Mouse (Mus musculus) limb, embryonic 12.5 days (tissue): Measurements from ENCODE around the gene Fam83e. TPM values are rescaled to one million over a fixed set of nuclear protein-coding genes. Genes with fewer than 3 reads are reported as not detected.
A peak's percentile ranks its signal among the peaks of the same experiment; 100 is the strongest.

Source experiments
- ATAC-seq: fragments of 200-750 bp; cut with Nextera tagmentation; 2 replicates; pipeline ENCODE4 v1.8.0; 2017; ENCODE audit warnings: low read depth, moderate TSS enrichment; ENCODE audit not compliant: insufficient number of reproducible peaks, insufficient read depth, low FRiP score, low TSS enrichment
- H3K27ac ChIP-seq: fragments of 300-500 bp; sonication (generic); 2 replicates; pipeline ENCODE4 v1.5.1; 2016; ENCODE audit warnings: mild to moderate bottlenecking, moderate library complexity
- H3K27me3 ChIP-seq: fragments of 300-500 bp; sonication (generic); 2 replicates; pipeline ENCODE4 v1.6.1; 2016; ENCODE audit warnings: mild to moderate bottlenecking, moderate library complexity
- H3K36me3 ChIP-seq: fragments of 300-500 bp; sonication (generic); 2 replicates; pipeline ENCODE4 v1.6.1; 2016; ENCODE audit warnings: mild to moderate bottlenecking, moderate library complexity
- H3K4me1 ChIP-seq: fragments of 300-500 bp; sonication (generic); replicated peaks from 2 replicates; pipeline ENCODE4 v1.6.1; 2016
- H3K4me2 ChIP-seq: fragments of 300-500 bp; sonication (generic); 2 replicates; pipeline ENCODE4 v1.6.1; 2016; ENCODE audit warnings: mild to moderate bottlenecking, moderate library complexity
- H3K4me3 ChIP-seq: fragments of 300-500 bp; sonication (generic); replicated peaks from 2 replicates; pipeline ENCODE4 v1.5.1; 2016; ENCODE audit warnings: mild to moderate bottlenecking
- H3K9ac ChIP-seq: fragments of 300-500 bp; sonication (generic); replicated peaks from 2 replicates; pipeline ENCODE4 v1.6.1; 2016; ENCODE audit warnings: mild to moderate bottlenecking, moderate library complexity
- H3K9me3 ChIP-seq: fragments of 300-500 bp; sonication (generic); 2 replicates; pipeline ENCODE4 v1.6.1; 2016; ENCODE audit warnings: mild to moderate bottlenecking, moderate library complexity
- WGBS: fragments of 180-500 bp; shearing (Covaris S2); methylation state at CpG from one replicate; pipeline ENCODE4 v1.1.7; 2016; 5-methylcytosine and 5-hydroxymethylcytosine counted together
- polyA plus RNA-seq: library from polyadenylated mRNA; unstranded; fragments of >200 nt; fragmentation: Nextera tagmentation; extraction: Ambion mirVana; gene quantifications from 2 replicates; pipeline ENCODE4 v1.2.1, GENCODE M21; 2016

The Fam83e gene
- polyA plus RNA-seq, 1 experiment from 2014 or later = 1.3 TPM

DNA sequence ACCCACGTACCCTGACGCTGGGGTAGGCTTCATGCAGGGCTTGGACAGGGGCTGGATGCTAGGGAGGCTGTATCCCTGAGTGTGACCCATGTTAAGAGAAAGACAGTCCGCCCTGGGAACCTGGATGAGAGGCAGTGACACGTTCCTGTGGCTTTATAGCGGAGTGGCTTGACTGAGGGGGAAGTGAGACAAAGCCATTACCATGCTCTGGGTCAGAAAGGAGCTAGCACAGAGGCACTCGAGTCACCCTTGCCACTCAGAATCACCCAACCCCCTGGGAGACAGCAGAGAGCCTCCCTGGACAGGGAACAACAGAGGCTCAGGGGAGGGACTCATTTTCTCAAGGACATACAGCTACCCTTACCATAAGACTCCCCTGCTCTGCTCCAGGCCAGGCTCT, 31.9 kb upstream of the Fam83e start:
- H3K4me3 ChIP-seq = no peak overlapping the region
- H3K27me3 ChIP-seq = 0 out of 2 replicates have a peak, but pooled peaks cover 6% of the 10 kb centered on the region
- no peak for ATAC-seq
- H3K4me2 ChIP-seq = no peak overlapping the region
- H3K4me1 ChIP-seq = peaks cover 28% of the 10 kb centered on the region
- H3K36me3 ChIP-seq = no peaks in the 10 kb centered on the region
- H3K9me3 ChIP-seq = no peaks in the 10 kb centered on the region
- WGBS = 51% methylated on average over 6 of the region's 6 CpGs
- no peak overlapping the region for H3K27ac ChIP-seq
- no peak overlapping the region for H3K9ac ChIP-seq

DNA sequence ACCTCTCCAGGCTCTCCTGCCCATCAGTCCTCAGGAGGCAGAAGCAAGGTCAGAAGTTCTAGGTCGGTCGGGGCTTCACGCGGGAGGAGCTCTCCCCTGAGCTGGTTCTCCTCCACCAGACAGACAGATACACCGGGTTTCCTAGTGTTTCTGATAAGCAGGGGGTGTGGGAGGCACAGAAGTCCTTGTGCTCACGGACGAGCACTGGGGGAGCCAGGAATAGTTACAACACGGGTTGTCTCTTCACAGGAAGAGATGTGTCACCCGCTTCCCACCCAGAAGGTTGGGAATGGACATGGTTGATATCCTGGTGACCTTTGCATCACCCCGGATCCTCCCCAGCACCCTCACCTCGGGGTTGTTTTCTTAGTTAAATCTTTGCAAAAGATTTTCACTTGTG, 31.2 kb upstream of the Fam83e start:
- H3K9ac ChIP-seq = no peak overlapping the region
- H3K36me3 ChIP-seq = no peaks in the 10 kb centered on the region
- no peak overlapping the region for H3K27ac ChIP-seq
- no peaks in the 10 kb centered on the region for H3K9me3 ChIP-seq
- H3K4me2 ChIP-seq = no peak overlapping the region
- H3K4me1 ChIP-seq = peaks cover 31% of the 10 kb centered on the region
- ATAC-seq = no peak
- 0 out of 2 replicates have a peak, but pooled peaks cover 6% of the 10 kb centered on the region for H3K27me3 ChIP-seq
- WGBS = 78% methylated on average over 11 of the region's 11 CpGs
- no peak overlapping the region for H3K4me3 ChIP-seq

DNA sequence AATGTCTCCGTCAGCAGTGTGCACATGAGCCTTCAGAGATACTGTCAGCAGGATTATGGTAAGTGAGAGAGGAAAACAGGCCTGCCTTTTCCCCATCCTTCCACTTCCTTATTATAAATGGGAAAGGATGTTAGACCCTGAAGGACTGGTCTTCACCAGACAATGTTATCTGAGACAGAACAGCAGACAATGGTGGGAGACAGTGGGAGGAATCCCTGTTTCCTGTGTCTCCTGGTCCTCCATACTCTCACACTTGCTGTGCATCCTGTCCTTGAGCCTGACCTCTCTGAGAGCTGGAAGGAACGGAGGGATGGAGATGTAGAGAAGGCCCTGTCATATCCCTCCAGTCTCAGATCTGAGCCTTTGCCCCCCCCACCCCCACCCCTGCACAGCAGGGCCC, 28.6 kb upstream of the Fam83e start:
- no peak for ATAC-seq
- Histone ChIP-seq H3K4me2 (no peak overlapping the region), H3K4me3 (no peak overlapping the region), H3K9ac (no peak overlapping the region), H3K27me3 (no peaks in the 10 kb centered on the region), H3K9me3 (no peaks in the 10 kb centered on the region), H3K27ac (no peak overlapping the region), H3K4me1 (peaks cover 23% of the 10 kb centered on the region; the same call in 1 of the 2 replicates), H3K36me3 (no peaks in the 10 kb centered on the region)
- WGBS = 76% methylated on average over 2 of the region's 2 CpGs

DNA sequence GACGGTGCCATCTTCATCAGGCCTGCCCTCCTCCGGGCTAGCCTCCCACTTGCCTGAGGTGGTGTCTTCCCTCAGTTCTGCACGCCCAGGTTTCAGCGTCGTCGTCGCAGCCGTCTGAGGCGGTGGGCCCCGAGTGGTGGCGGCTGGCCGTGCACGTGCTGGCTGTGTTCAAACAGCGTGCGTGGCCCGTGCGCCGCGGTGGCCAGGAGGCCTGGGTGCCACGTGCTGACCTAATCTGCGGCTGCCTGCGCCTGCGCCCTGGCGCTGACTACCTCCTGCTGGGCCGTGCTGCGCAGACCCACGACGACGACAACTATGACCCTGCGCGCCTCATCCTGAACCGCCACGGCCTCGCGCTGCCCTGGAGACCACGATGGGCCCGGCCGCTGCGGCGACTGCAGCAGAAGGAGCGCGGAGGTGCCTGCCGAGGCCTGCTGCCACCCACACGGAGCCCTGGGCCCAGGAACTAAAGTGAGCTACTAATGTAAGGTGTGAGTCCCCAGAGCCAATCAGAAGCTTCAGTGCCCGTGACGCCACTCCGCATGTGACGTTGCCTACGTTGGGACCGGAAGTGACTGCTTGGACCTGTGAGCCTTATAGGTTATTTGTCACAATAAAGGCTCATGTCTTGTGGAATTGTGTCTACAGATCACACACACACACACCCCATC, 27.0 kb upstream of the Fam83e start, which contains the start of gene Sec1:
TSS of gene Sec1 (minus strand) at position 482 of the 671 bp plus-strand sequence.
- WGBS = 90% methylated on average over 50 of the region's 50 CpGs
- Histone ChIP-seq H3K4me2 (no peak within 1 kb of the TSS), H3K9me3 (no peaks in the 10 kb centered on the region), H3K27me3 (peaks cover 14% of the 10 kb centered on the region), H3K36me3 (no peaks in the 10 kb centered on the region), H3K4me3 (no peak within 1 kb of the TSS), H3K27ac (peak within 1 kb of the TSS; percentile 80), H3K9ac (no peak within 1 kb of the TSS), H3K4me1 (peaks cover 19% of the 10 kb centered on the region; the same call in 1 of the 2 replicates)
- ATAC-seq = no peak

DNA sequence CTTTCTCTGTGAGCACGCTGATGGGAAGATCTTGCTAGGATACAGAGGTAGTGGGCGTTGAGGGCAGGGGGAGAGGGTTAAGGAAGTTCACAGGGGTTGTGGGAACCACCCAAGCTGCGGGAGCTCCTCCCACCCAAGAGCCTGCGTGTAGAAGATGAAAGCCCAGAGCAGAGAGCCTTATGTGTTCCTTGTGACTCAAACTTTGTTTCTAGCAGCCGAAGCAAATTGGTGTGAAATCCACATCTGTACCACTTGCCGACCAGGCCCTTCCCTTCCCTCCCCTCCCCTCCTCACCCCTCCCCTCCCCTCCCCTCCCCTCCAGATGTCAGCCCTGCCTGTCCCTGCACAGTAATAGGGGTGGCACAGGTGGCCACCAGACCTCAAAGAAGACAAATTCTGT, 25.9 kb upstream of the Fam83e start:
- H3K36me3 ChIP-seq = no peaks in the 10 kb centered on the region
- H3K4me3 ChIP-seq = no peak overlapping the region
- peaks cover 25% of the 10 kb centered on the region for H3K4me1 ChIP-seq
- H3K4me2 ChIP-seq = no peak overlapping the region
- peaks cover 24% of the 10 kb centered on the region for H3K27me3 ChIP-seq
- 7% methylated on average over 6 of the region's 6 CpGs for WGBS
- H3K9me3 ChIP-seq = no peaks in the 10 kb centered on the region
- no peak overlapping the region for H3K9ac ChIP-seq
- peak; percentile 30; the same call in 1 of the 2 replicates for ATAC-seq
- peak overlapping the region; percentile 80 for H3K27ac ChIP-seq

DNA sequence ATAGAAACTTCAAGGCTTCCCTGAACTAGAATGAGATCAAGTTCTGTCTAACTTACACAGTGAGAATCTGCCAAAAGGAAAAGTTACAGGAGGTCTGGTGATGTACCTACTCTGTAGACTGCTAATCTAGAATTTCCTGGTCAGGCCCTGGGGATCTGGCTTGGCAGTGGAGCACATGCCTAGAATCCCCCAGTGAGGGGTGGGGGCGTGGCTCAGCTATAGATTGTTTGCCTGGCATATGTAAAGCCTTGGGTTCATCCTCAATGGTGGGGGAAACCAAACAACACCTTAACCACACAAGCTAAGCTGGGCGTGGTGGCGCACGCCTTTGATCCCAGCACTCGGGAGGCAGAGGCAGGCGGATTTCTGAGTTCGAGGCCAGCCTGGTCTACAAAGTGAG, 23.1 kb upstream of the Fam83e start:
- Histone ChIP-seq H3K9me3 (no peaks in the 10 kb centered on the region), H3K27me3 (peaks cover 36% of the 10 kb centered on the region), H3K4me2 (no peak overlapping the region), H3K9ac (no peak overlapping the region), H3K4me1 (peaks cover 40% of the 10 kb centered on the region), H3K27ac (no peak overlapping the region), H3K4me3 (no peak overlapping the region), H3K36me3 (no peaks in the 10 kb centered on the region)
- no peak for ATAC-seq
- 83% methylated on average over 7 of the region's 7 CpGs for WGBS

DNA sequence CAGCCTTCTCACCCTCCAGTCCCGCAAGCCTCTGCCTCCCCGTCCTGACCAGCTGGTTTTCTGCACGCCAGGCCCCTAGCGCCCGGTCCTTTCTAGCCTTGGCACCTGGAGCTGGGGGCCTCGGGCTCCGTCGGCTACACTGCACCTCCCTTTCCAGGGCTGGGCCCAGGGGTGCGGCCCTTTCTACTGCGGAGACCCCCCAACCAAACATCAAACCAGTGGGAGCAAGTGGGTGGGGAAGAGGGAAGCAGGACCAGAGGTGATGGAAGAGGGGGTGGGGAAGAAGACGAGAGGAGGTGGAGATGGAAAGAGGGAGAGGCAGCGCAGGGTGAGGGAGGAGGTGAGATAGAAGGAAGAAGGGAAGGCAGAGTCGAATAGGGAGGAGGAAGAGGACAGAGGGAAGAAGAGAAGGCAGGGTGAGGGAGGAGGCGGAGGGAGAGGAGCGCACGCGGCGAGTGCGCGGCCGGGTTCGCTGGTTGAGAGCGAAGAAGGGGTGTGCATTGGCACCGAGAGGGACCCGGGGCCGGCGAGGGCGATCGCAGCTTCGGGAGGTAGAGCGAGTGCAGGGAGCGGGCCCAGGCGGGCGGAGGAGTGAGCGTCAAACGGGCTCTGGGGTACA, 21.4 kb upstream of the Fam83e start, which contains the start of gene Car11:
TSS of gene Car11 (plus strand) at position 321 of the 619 bp plus-strand sequence.
- Histone ChIP-seq H3K9ac (peak within 1 kb of the TSS; percentile 67), H3K4me1 (peaks cover 43% of the 10 kb centered on the region), H3K36me3 (no peaks in the 10 kb centered on the region), H3K4me3 (peak within 1 kb of the TSS; percentile 51), H3K9me3 (no peaks in the 10 kb centered on the region), H3K27me3 (peaks cover 36% of the 10 kb centered on the region), H3K27ac (no peak within 1 kb of the TSS), H3K4me2 (peak within 1 kb of the TSS; percentile 90)
- ATAC-seq = no peak
- 2% methylated on average over 36 of the region's 36 CpGs for WGBS

DNA sequence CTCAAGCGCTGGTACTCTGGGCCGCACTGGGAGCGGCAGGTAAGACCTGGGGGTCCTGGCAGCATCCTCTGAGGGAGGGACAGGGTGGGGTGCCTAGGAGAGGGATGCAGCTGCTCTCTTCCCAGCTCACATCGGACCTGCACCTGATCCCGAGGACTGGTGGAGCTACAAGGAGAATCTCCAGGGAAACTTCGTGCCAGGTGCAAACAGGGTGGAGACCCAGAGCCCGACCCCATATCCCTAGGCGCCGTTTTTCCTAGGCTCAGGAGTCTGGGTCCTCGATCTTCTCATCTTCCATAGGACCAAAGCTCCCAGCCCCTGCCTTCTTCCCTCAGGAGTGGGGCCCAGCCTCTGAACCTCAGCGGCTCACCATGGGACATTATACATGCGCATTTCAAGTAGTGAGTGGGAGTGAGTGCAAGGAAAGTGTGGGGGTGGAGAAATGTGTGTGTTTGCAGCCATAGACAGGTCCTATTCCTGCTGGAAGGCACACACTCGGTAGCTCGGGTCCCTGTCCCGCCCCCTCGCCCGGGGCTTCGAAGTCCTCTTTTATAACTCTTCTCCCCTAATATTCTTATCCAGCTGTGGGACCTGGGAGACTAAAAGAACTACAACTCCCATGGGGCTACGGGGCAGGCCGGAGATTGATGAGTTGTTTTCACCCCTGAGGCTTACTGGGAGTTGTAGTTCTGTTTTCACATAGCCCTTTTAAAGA, 20.6 kb upstream of the Fam83e start:
- peaks cover 36% of the 10 kb centered on the region for H3K27me3 ChIP-seq
- H3K9ac ChIP-seq = peak overlapping the region; percentile 67
- H3K36me3 ChIP-seq = no peaks in the 10 kb centered on the region
- peaks cover 40% of the 10 kb centered on the region for H3K4me1 ChIP-seq
- H3K9me3 ChIP-seq = no peaks in the 10 kb centered on the region
- H3K4me3 ChIP-seq = peak overlapping the region; percentile 51
- peak overlapping the region; percentile 90 for H3K4me2 ChIP-seq
- 2% methylated on average over 20 of the region's 20 CpGs for WGBS
- no peak overlapping the region for H3K27ac ChIP-seq
- no peak for ATAC-seq

DNA sequence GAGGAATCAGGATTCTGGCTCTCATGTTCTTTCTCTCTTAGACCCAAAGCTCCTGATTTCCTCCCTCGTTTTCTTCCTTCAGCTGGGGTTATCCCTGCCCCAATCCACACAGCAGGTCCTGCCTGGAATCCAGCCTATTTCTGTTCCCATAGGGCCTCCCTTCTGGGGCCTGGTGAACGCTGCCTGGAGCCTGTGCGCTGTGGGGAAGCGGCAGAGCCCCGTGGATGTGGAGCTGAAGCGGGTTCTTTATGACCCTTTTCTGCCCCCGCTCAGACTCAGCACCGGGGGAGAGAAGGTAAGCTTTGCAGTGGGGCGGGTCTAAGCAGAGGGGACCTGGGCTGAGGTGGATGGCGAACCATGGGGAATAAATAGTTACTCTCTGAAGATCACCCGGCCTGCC, 19.9 kb upstream of the Fam83e start:
- Histone ChIP-seq H3K4me1 (peaks cover 41% of the 10 kb centered on the region), H3K9ac (no peak overlapping the region; the same call in 1 of the 2 replicates), H3K27ac (peak overlapping the region; percentile 50; the same call in 1 of the 2 replicates), H3K36me3 (no peaks in the 10 kb centered on the region), H3K9me3 (no peaks in the 10 kb centered on the region), H3K4me3 (peak overlapping the region; percentile 51), H3K4me2 (peak overlapping the region; percentile 90), H3K27me3 (peaks cover 36% of the 10 kb centered on the region)
- 31% methylated on average over 11 of the region's 11 CpGs for WGBS
- ATAC-seq = no peak

DNA sequence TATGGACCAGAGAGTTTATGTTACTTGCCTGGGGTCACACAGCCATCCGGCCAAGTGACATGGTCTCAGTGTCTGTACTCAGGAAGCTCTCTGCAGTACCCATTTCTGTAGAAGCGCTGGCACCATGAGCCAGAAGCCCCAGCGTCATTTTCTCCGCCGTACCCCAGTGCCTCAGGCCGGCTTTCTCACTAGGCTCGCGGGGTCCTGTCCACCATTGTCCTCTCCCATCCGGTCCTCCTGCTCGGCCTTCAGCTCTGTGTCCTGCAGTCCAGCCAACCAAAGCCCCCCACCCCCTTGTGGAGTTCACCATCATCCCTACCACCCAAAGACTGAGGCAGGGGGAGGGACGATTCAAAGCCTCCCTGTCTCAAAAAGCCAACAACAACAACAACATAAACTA, 19.4 kb upstream of the Fam83e start:
- H3K4me3 ChIP-seq = peak overlapping the region; percentile 51; the same call in 1 of the 2 replicates
- no peaks in the 10 kb centered on the region for H3K36me3 ChIP-seq
- H3K4me1 ChIP-seq = peaks cover 45% of the 10 kb centered on the region
- peak overlapping the region; percentile 90 for H3K4me2 ChIP-seq
- ATAC-seq = no peak
- no peak overlapping the region for H3K27ac ChIP-seq
- 84% methylated on average over 11 of the region's 11 CpGs for WGBS
- peaks cover 36% of the 10 kb centered on the region for H3K27me3 ChIP-seq
- no peak overlapping the region for H3K9ac ChIP-seq
- no peaks in the 10 kb centered on the region for H3K9me3 ChIP-seq

DNA sequence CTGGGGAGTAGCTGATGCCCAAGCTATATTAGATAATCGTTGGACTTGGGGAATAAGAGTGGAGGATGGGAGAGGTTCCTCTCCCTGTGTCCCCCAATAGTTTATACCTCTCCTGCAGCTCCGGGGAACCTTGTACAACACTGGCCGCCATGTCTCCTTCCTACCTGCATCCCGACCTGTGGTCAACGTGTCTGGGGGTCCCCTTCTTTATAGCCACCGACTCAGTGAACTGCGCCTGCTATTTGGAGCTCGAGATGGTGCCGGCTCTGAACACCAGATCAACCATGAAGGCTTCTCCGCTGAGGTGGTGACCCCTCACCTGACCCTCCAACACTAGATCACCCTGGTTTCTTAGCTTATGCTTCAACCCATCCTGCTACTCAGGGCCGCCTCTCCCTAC, 18.7 kb upstream of the Fam83e start:
- Histone ChIP-seq H3K4me2 (no peak overlapping the region), H3K27ac (no peak overlapping the region), H3K4me3 (no peak overlapping the region), H3K9me3 (no peaks in the 10 kb centered on the region), H3K27me3 (peaks cover 36% of the 10 kb centered on the region), H3K36me3 (no peaks in the 10 kb centered on the region), H3K9ac (0 out of 2 replicates have a peak overlapping the region, but pooled peaks have one; percentile 12), H3K4me1 (peaks cover 51% of the 10 kb centered on the region)
- ATAC-seq = no peak
- 96% methylated on average over 11 of the region's 11 CpGs for WGBS
